Mouse (Mus musculus): ENCODE results near the gene Hspbp1.
A peak's percentile ranks its signal among the peaks of the same experiment; 100 is the strongest.

The Hspbp1 gene

GRCm38 (mm10) chr7:4668506-4668905, 16.4 kb downstream of the Hspbp1 start:
- no peak for DNase-seq (ENCODE audit: low spot score in 2 of 2)

- DNase-seq (ENCODE audit: low spot score in 2 of 2) = no peak
Observed at GRCm38 (mm10) chr7:4666871-4667270, 18.0 kb downstream of the Hspbp1 start.

GRCm38 (mm10) chr7:4663742-4664141, 21.1 kb downstream of the Hspbp1 start:
- no peak for DNase-seq (ENCODE audit: low spot score in 2 of 2)

GRCm38 (mm10) chr7:4663179-4663578, 21.7 kb downstream of the Hspbp1 start:
- no peak for DNase-seq (ENCODE audit: low spot score in 2 of 2)

GRCm38 (mm10) chr7:4659911-4660443, 24.9 kb downstream of the Hspbp1 start:
- no peak for DNase-seq (ENCODE audit: low spot score in 2 of 2)

GRCm38 (mm10) chr7:4658912-4659551, 25.8 kb downstream of the Hspbp1 start, which contains the start of gene Ppp6r1:
Gene Ppp6r1, minus strand, starts transcription at chr7:4659019.
- peak; percentile 94 to 95 for DNase-seq (ENCODE audit: low spot score in 2 of 2)

- DNase-seq (ENCODE audit: low spot score in 2 of 2) = peak in 1 of 2 experiments; percentile 19
Observed at GRCm38 (mm10) chr7:4658128-4658907, 26.6 kb downstream of the Hspbp1 start.

GRCm38 (mm10) chr7:4657521-4658127, 27.2 kb downstream of the Hspbp1 start:
- DNase-seq (ENCODE audit: low spot score in 2 of 2) = no peak

GRCm38 (mm10) chr7:4656818-4657217, 28.1 kb downstream of the Hspbp1 start:
- no peak for DNase-seq (ENCODE audit: low spot score in 2 of 2)

GRCm38 (mm10) chr7:4655916-4656315, 29.0 kb downstream of the Hspbp1 start:
- DNase-seq (ENCODE audit: low spot score in 2 of 2) = no peak

GRCm38 (mm10) chr7:4655393-4655792, 29.5 kb downstream of the Hspbp1 start:
- no peak for DNase-seq (ENCODE audit: low spot score in 2 of 2)

GRCm38 (mm10) chr7:4654221-4654620, 30.6 kb downstream of the Hspbp1 start:
- DNase-seq (ENCODE audit: low spot score in 2 of 2) = no peak

- DNase-seq (ENCODE audit: low spot score in 2 of 2) = peak in 1 of 2 experiments; percentile 53
Observed at GRCm38 (mm10) chr7:4653780-4654179, 31.1 kb downstream of the Hspbp1 start.

GRCm38 (mm10) chr7:4653351-4653750, 31.5 kb downstream of the Hspbp1 start:
- no peak for DNase-seq (ENCODE audit: low spot score in 2 of 2)

- DNase-seq (ENCODE audit: low spot score in 2 of 2) = no peak
Observed at GRCm38 (mm10) chr7:4652726-4653125, 32.1 kb downstream of the Hspbp1 start.

GRCm38 (mm10) chr7:4651581-4651980, 33.3 kb downstream of the Hspbp1 start:
- no peak for DNase-seq (ENCODE audit: low spot score in 2 of 2)

GRCm38 (mm10) chr7:4647992-4648391, 36.9 kb downstream of the Hspbp1 start:
- DNase-seq (ENCODE audit: low spot score in 2 of 2) = no peak

GRCm38 (mm10) chr7:4647291-4647690, 37.6 kb downstream of the Hspbp1 start:
- no peak for DNase-seq (ENCODE audit: low spot score in 2 of 2)

- DNase-seq (ENCODE audit: low spot score in 2 of 2) = no peak
Observed at GRCm38 (mm10) chr7:4646806-4647205, 38.1 kb downstream of the Hspbp1 start.

GRCm38 (mm10) chr7:4643225-4643624, 41.6 kb downstream of the Hspbp1 start:
- no peak for DNase-seq (ENCODE audit: low spot score in 2 of 2)

GRCm38 (mm10) chr7:4641956-4642355, 42.9 kb downstream of the Hspbp1 start:
- no peak for DNase-seq (ENCODE audit: low spot score in 2 of 2)

GRCm38 (mm10) chr7:4641155-4641554, 43.7 kb downstream of the Hspbp1 start:
- no peak for DNase-seq (ENCODE audit: low spot score in 2 of 2)

Data from spleen, postnatal 14 days (tissue).